Mouse (Mus musculus): ENCODE measurements around the gene Myo19. TPM values are rescaled to one million over a fixed set of nuclear protein-coding genes. Genes with fewer than 3 reads are reported as not detected.

Gene Myo19
- total RNA-seq, 2 experiments from 2014 or later = 9.4 to 11.6 TPM

DNA sequence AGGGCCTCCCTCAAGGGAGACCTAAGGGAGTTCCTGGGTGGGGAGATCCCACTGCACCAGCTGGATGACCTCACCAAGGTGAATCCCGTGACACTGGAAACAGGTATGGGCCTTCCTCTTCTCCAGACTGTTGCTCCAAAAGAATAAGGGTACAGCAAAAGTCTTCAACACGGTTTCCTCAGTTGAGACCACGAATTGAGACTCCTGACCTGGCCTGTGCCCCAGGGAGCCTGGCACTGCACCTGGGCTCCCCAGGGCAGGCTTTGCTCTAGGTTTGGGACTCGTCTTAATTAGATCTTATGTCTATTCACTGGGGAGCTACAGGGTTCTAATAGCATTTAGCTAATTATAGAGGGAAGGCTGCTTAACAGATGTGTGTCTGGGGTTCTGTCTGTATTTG lies 5.3 kb downstream of the Myo19 start:
- no peak for DNase-seq (ENCODE audit: low spot score in 2 of 2)

DNA sequence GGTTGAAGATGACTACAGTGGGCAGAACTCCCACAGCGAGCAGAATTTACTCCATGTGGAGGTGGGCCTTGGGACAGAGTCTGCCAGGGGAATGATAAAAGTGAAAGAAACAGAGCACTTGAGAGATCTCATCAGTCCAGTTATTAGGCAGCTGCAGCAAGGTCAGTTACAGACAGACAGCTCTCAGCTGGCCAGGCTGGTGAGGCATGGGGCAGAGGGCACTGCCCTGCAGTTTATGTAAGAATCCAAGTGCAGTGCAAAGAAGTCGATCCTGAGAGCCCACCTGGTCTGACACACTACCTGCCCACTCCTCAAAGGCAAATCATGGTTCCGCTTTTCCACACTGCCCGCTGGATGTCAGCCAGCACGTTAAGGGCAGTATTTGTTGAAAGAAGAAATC lies 6.3 kb downstream of the Myo19 start:
- DNase-seq (ENCODE audit: low spot score in 2 of 2) = no peak

DNA sequence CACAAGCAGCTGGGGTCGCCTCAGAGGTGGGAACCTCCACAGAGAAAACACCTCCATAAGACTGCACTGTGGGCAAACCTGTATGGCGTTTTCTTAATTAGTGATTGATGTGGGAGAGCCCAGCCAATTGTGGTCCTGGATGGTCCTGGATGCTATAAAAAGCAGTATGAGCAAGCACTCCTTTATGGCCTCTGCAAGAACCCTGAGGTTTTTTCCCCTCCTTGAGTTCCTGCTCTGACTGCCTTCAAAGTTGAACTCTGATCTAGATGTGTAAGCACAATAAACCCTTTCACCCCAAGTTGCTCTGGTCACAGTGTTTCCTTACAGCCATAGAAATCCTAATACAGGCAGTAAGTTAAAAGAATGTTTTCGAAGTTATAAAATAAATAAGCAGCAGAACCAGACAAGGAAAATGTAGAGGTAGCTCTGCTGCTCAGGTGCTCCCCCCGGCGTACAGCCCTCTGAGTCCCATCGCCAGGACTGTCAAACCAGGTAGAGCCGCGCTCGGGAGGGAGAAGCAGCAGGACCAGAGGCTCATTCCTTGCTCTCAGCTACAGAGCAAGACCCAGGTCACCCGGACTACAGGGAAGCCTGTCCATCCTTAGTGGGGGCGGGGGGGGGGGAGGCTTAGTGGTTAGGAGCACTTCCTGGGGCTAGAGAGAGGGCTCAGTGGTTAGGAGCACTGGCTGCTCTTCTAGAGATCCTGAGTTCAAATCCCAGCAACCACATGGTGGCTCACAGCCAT lies 7.0 kb downstream of the Myo19 start:
- DNase-seq (ENCODE audit: low spot score in 2 of 2) = no peak

DNA sequence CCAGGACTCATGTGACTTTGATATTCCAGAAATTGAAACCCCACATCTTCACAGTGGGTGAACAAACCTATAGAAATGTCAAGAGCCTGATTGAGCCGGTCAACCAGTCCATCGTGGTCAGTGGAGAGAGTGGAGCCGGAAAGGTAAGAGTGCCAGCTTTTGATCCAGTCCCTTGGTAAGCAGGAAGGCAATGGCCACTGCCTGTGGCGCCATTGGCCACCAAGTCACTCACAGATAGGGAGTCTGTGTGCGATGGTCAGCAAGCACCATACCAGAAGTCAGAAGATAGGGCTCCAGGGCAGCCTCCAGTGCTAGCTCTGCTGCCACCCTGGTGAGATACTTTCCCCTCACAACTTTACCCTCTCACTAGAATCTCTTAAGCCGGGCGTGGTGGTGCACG lies 8.1 kb downstream of the Myo19 start:
- no peak for DNase-seq (ENCODE audit: low spot score in 2 of 2)

DNA sequence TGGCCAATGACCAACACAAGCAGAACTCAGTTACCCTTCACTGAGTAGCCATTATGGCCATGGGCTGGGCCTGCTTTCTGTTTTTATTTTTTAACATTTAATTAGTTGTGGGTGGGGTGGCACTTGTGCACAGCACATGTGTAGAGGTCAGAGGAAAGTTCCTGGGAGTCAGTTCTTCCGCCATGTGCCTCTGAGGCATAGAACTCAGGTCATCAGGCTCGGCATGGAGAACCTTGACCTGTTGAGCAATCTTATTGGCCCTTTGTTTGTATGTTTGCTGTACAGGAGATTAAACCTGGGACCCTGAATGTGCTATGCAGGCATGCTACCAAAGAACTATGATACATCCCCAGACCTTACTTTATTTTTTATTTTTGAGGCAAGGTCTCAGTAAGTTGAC lies 9.5 kb downstream of the Myo19 start:
- no peak for DNase-seq (ENCODE audit: low spot score in 2 of 2)

DNA sequence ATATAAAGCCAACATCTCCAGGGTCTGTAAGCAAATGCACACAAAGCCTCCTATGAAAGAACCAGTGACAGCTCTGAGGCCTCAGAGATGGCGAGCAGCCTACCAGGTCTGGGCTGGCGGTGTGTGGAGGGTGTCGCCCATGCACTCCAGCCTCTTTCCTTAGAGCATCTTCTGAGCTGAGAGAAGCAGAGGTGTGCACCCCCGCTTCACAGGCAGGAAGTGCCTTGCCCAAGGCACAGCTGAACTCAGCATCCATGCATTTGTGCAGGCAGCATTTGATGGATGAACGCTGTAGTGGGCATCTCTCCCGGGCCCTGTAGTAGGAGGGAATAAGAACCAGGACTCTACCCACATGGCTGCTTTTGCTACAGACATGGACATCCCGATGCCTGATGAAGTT lies 11.8 kb downstream of the Myo19 start:
- no peak for DNase-seq (ENCODE audit: low spot score in 2 of 2)

DNA sequence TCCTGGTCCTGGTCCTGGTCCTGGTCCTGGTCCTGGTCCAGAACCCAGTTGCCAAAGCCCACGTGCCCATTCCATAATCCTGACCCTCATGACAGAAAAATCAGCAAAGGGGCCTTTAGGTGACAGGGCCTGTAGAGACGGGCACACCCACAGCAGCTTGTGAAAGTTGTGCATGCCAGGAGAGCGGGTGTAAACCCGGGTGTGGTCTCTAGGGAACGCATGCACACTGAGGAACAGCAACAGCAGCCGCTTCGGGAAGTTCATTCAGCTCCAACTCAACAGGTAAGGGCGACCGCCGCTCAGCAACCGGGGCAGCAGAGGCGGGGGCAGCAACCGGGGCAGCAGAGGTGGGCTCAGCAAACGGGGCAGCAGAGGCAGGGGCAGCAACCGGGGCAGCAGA lies 13.2 kb downstream of the Myo19 start:
- no peak for DNase-seq (ENCODE audit: low spot score in 2 of 2)

DNA sequence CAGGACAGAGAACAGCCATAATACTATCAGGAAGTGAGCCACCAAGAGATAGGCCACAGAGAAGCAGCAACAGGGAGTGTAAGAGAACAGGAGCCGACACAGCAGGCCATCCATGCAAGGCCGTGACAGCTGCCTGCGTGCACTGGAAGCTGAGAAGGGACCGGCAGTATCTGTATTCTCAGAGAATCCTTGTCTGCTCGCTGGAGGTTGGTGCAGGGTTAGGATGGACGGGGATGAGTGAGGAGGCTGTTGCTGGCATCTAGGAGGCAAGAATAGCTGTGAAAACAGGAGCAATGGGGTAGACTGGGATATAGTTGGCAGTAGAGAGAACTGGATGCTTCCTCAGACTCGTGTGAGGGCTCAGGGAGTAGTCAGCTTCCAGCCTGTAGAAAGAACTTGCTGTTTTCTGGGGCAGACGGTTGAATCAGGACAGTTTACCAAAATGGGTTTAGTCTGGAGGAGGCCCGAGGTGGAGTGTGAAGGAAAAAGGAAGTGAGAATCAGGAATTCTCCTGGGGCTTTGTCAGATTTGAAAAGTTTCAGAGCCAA lies 24.7 kb downstream of the Myo19 start:
- DNase-seq (ENCODE audit: low spot score in 2 of 2) = no peak

DNA sequence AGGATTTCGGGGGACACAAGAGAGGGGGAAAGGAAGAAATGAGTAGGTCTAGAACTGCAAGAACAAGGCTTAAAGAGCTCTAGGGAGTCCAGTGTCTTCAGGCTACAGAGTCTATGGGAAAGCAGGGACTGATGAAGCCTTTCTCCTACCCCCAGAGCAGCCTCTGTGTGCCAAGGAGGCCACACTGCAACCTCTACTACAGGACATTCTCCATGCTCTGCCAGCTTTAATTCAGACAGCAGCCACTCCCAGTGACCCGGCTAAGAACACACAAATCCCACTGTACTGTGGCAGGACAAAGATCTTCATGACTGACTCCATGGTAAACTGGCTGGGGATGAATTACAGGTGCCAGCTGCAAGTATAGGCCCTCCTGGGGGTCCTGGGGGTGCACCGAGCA lies 27.1 kb downstream of the Myo19 start:
- DNase-seq (ENCODE audit: low spot score in 2 of 2) = no peak

DNA sequence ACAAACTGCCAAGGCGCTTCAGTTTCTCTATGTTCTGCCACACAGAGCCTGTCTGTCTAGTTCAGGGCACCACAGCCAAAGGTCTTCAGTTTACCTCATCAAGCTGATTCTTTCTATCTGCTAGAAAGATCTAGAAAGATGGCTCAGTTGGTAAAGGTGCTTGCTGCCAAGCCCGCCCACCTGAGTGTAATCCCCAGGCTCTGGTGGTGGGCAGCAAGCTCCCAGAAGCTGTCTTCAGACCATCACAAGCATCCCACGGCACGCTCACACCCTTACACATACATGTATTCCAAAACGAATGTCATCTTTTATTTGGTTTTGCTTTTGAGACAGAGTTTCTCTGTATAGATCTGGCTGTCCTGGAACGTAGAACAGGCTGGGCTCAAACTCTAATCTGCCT lies 28.5 kb downstream of the Myo19 start:
- no peak for DNase-seq (ENCODE audit: low spot score in 2 of 2)

DNA sequence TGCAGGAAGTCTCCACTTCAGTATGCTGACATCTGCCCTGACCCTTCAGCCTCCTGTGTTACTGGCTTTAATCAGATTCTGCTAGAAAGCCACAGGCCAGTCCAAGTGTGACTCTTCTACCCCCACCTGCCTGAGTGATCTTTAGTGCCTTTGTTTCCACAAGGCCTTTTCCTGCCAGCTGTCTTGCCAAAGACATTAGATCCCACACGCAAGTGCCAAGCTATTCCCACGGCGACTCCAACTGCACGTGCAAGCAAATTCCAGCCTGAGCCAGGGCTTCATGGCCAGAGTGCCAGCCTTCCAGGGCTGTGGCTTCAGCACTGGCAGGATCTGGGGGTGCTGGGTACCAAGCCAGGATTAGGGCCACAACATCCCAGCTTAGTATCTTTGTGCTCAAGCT lies 30.5 kb downstream of the Myo19 start:
- no peak for DNase-seq (ENCODE audit: low spot score in 2 of 2)

DNA sequence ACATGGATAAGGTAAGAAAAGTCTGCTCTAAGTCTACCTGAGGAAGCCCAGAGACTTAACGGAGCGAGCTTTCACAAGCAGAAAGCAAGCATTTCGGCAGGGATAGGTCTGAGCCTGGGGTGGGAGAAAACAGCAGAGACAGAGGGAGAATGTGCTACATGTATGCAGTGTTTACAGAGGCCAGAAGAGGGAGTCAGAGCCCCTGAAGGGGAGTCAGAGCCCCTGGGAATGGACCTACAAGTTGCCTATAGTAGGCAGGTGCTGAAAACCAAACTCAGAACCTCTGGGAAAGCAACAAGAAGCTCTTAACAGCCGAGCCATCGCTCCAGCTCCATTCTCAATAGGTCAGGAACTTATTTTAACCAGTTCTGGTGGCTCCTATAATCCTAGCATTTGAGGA lies 34.7 kb downstream of the Myo19 start:
- no peak for DNase-seq (ENCODE audit: low spot score in 2 of 2)

DNA sequence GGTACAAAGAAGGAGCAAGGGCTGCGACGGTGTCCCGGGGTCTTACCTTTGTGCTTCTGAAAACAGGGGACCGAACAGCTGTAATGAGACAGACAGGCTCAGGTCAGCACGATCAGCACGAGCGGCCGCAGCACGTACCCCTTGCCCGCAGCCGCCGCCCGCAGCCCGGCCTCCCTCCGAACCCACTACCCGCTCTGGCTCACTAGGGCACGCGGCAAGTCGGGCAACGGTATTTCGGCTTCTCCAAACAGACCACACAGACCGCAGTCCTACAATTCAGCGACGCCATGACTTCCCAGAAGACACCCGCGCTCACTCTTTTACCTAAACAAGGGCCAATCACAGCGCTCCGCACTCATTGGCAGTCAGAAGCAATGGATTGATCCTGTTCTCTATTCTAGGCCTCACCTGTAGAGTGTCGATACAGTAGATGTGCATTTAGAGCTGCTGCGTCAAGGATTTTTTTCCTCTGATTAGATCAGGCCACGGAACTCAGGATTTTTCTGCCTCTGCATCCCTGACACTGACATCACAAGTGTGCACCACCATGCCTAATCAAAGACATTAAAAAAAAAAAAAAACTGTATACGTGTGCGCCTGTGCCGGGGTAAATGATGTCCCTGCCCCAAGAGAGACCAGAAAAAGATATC lies 36.2 kb downstream of the Myo19 start, which contains the start of gene Znhit3:
Znhit3 (minus strand) TSS at position 314 of the 650 bp plus-strand sequence.
- peak; percentile 66 to 70 for DNase-seq (ENCODE audit: low spot score in 2 of 2)

DNA sequence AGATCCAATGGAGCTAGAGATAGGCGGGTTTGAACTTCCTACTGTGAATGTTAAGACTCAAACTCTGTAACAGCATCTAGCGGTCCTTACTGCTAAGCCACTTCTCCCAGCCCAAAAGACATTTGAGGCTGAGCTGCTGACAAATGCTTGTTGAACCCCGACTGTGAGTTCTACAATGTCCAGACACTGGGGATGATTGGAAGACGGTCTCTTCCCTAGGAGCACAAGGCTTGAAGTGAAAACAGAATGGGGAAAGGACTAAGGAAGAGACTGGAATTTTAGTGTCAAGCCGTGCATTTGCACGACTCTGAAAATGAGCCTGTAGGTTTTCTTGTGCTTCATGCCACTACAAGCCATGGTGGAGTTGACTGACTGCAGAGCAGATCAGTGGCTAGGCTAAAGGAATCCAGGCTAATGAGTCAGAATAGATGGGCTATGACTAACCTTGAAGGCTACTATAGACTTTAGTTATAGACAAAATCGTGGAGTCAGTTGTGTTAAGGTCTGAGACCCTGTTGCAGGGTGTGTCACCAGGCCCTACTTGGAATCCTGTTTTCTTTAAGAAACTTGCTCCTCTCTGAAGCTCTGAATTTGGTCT lies 36.9 kb downstream of the Myo19 start:
- DNase-seq (ENCODE audit: low spot score in 2 of 2) = no peak

DNA sequence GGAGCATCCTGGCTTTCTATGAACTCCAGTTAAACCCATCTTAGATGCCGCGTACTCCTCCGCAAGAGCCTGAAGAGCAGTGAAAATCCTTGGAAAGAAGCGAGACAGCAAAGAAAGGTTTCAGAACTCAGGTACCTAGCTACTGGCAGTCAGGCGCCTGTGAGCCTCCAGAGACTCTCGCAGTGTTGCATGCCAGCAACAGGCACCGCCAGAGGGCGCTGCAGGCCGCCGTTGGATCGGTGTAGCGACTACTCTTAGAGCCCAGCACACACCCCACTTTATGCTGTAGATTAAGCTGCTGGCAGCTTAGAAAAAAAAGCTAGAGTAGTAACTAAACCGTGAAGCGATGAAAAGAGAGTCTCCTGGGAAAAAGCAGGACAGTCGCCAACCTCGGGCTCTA lies 38.5 kb downstream of the Myo19 start:
- peak; percentile 81 to 86 for DNase-seq (ENCODE audit: low spot score in 2 of 2)

DNA sequence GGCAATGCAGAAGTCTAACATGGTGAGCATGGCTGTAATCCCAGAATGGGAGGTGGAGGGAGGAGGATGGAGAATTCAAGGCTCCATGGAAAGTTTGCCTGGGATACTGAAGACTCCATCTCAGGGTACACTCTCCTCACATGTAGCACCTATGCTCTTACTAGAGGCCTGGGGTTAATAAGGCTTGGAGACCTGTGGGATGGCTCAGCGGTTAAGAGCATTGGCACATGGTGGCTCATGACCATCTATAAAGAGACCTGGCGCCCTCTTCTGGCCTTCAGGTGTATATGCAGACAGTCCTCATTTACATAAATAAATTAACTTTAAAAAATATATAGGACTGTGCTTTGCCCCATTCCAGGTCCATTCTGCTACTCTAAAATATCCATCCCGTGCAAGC lies 39.3 kb downstream of the Myo19 start:
- DNase-seq (ENCODE audit: low spot score in 2 of 2) = peak; percentile 8 to 43

DNA sequence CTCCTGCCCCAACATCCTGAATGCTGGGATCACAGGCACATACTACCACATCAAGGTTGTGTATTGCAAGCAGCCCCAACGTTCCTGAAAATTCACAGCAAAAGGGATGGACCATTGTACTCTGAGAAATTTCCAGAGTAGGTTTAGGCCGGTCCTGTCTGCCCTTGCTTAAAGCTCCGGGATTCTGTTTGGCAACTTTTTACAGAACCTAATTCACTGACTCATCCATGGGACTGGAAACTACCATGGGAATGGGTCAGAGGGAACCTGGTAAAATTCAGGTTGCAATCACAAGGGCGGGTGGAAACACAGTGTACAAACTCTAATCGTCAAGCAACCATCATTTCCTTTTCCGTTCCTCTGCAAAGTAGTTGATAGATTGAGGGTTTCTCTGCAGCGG lies 40.0 kb downstream of the Myo19 start:
- no peak for DNase-seq (ENCODE audit: low spot score in 2 of 2)

DNA sequence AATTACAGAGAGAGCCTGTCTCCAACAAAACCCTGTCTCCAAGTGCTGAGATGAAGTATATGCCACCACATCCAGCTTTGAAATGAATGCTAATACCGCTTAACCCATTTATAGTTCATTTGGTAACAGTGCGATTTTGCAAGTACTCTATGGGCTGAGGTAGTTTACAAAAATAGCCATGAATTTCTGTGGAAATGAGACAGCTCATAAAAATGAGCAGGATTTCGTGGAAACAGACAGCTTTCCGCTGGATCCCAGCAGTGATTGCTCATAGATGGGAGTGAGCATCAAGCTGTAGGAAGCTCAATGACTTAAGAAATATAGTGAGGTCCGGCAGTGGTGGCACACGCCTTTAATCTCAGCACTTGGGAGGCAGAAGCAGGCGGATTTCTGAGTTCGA lies 41.0 kb downstream of the Myo19 start:
- no peak for DNase-seq (ENCODE audit: low spot score in 2 of 2)

DNA sequence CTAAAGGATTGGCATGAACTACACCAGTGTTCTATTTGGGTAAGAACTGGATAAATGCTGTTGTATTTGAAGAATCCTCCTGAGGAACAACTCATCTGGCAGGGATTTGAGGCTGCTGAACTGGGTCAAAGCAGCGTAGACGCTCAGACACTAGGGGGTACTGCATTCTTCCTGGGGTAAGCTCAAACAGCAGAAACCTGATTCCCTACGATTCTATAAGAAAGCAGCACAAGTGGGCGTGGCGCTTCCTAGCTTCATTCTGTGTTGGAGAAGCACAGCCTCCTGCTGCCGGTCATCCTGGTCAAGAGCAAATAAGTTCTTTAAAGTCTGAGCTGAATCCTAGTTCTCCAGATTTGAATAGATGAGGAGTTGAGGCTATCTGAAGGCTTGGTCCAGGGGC lies 52.3 kb downstream of the Myo19 start:
- no peak for DNase-seq (ENCODE audit: low spot score in 2 of 2)

DNA sequence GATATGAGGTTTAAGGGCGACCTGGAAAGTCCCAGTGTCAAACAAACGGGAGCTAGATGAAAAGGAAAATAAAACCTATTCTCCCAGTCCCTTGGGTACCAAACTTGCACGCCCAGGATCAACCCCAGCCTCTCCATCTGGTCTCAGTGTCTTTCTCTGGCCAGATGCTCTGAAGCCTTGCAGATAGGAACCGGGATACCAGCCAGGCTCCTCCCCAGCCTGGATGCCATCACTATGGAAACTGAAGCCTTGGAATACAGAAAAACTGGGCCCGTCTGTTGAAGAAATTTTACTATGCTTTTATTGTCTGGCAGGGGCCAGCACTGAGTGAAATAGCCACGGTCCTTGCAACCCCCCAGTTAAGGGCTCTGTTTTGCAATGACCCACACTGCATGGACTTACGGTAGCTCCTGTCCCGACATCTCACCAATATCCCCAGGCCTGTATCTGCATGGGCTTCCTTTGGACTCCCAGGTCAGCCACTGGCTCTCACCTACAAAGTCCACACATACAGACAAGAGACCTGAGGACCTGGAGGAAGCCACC lies 59.6 kb downstream of the Myo19 start:
- no peak for DNase-seq (ENCODE audit: low spot score in 2 of 2)

DNA sequence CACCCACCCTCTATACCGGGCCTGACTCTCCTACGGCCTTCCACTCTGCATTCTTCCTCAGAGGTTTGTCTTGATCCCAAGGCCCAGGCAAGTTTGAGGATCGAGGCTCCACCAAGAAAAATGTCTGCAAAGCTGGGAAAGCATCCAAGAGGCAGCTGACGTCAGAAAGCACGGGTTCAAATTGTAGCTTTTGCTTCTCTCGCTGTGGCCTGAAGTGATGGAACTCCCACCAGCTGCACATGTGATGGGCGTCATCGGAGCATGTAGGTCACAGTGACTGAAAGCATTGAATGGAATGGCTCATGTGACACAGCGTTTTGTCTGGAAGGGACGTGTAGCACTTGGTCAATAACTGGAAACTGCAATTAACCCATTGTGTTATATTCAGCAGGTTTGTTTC lies 60.2 kb downstream of the Myo19 start:
- DNase-seq (ENCODE audit: low spot score in 2 of 2) = no peak

DNA sequence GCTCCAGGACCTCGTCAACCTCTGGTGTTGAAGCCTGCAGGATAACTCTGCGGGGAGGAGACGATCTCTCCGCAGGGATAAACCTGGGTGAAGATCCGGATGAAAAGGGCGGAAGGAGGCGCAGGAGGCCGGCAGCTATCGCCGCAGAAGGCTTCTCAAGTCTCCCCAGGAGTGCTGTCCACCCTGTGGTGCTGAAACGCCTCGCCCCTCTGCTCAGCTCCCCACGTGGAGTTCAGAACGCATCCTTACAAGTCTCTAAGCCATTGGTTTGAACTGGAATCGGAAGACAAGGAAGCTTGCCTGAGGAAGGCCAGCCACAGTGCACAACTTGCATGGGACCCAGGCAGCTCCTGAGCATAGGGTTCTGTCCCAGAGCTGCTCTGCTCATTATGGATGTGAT lies 64.0 kb downstream of the Myo19 start:
- DNase-seq (ENCODE audit: low spot score in 2 of 2) = peak; percentile 35 to 47

All from adrenal gland, adult 18-20 months (tissue).